Mouse (Mus musculus): ENCODE results near the gene Shisa6. TPM values are rescaled to one million over a fixed set of nuclear protein-coding genes. Genes with fewer than 3 reads are reported as not detected.

Gene Shisa6
- total and polyA plus RNA-seq, 3 experiments: not detected

GRCm38 (mm10) chr11:66526981-66527320 lies 1.2 kb upstream of the Shisa6 start:
- peaks cover 10% of the 10 kb centered on the region for H3K27me3 ChIP-seq (replicated peaks)
- in situ Hi-C loops (cut with MboI; ENCODE audit: low pct_ligation_motif_present, low pct_unique_long_range_greater_than_20kb, low sequenced_read_pairs): no loop called here

GRCm38 (mm10) chr11:66526046-66526980 lies 549 bp upstream of the Shisa6 start:
- Histone ChIP-seq H3K9me3 (replicated peaks; ENCODE audit: low read length) (peaks cover 15% of the 10 kb centered on the region), H3K9ac (ENCODE audit: insufficient read depth, low read depth) (no peak overlapping the region), H3K4me3 (replicated peaks in 1 of 3; ENCODE audit: low read depth in 2 of 3, low read length in 2 of 3, poor library complexity in 1 of 3) (no peak overlapping the region), H3K79me2 (replicated peaks; ENCODE audit: control insufficient read depth, extremely low read depth, insufficient read depth, poor library complexity, severe bottlenecking) (no peaks in the 10 kb centered on the region), H3K27ac (ENCODE audit: insufficient read depth, low read depth) (no peak overlapping the region), H3K4me1 (ENCODE audit: control insufficient read depth in 1 of 2, insufficient read depth in 2 of 2) (no peaks in the 10 kb centered on the region), H3K36me3 (replicated peaks in 1 of 2; ENCODE audit: control insufficient read depth in 1 of 2, insufficient read depth in 1 of 2, low read length in 1 of 2) (no peaks in the 10 kb centered on the region), H3K27me3 (replicated peaks) (peaks cover 10% of the 10 kb centered on the region), H3K4me2 (ENCODE audit: insufficient read depth, low read depth, poor library complexity, severe bottlenecking) (no peak overlapping the region)
- no peak for DNase-seq (ENCODE audit: extremely low read depth)
- in situ Hi-C loops (cut with MboI; ENCODE audit: low pct_ligation_motif_present, low pct_unique_long_range_greater_than_20kb, low sequenced_read_pairs) (no loop called here), dilution Hi-C loops (cut with MboI; ENCODE audit: extremely low pct_ligation_motif_present, extremely low pct_unique_long_range_greater_than_20kb, low sequenced_read_pairs) (no loop called here)
- TF ChIP-seq E2F4 (IDR thresholded peaks at IDR 0.05; ENCODE audit: insufficient replicate concordance, low read depth, low read length): no peak
- TF ChIP-seq RAD21 (IDR thresholded peaks at IDR 0.05; ENCODE audit: low read depth, low read length): no peak

More at GRCm38 (mm10) chr11:66526981-66527320, 1.2 kb upstream of the Shisa6 start:
- no peak overlapping the region for H3K9ac ChIP-seq (ENCODE audit: insufficient read depth, low read depth)
- H3K4me3 ChIP-seq (replicated peaks in 1 of 3; ENCODE audit: low read depth in 2 of 3, low read length in 2 of 3, poor library complexity in 1 of 3): no peak overlapping the region
- dilution Hi-C loops (cut with MboI; ENCODE audit: extremely low pct_ligation_motif_present, extremely low pct_unique_long_range_greater_than_20kb, low sequenced_read_pairs): no loop called here
- H3K27ac ChIP-seq (ENCODE audit: insufficient read depth, low read depth): no peak overlapping the region
- DNase-seq (ENCODE audit: extremely low read depth): no peak
- H3K36me3 ChIP-seq (replicated peaks in 1 of 2; ENCODE audit: control insufficient read depth in 1 of 2, insufficient read depth in 1 of 2, low read length in 1 of 2): no peaks in the 10 kb centered on the region
- peaks cover 15% of the 10 kb centered on the region for H3K9me3 ChIP-seq (replicated peaks; ENCODE audit: low read length)
- TF ChIP-seq CHD1 (IDR thresholded peaks at IDR 0.05; ENCODE audit: low read depth, low read length): no peak
- TF ChIP-seq SMC3 (IDR thresholded peaks at IDR 0.05; ENCODE audit: low read depth, low read length): no peak
- TF ChIP-seq MEF2A (IDR thresholded peaks at IDR 0.05; ENCODE audit: borderline replicate concordance, low read depth, low read length): no peak
- no peak for TF ChIP-seq BHLHE40 (IDR thresholded peaks at IDR 0.05; ENCODE audit: low read depth, low read length)
- no peak for TF ChIP-seq E2F4 (IDR thresholded peaks at IDR 0.05; ENCODE audit: insufficient replicate concordance, low read depth, low read length)
- no peak for TF ChIP-seq PAX5 (IDR thresholded peaks at IDR 0.05; ENCODE audit: low read length)
- no peak for TF ChIP-seq MAFK (IDR thresholded peaks at IDR 0.05; ENCODE audit: insufficient replicate concordance, low read length)
- no peaks in the 10 kb centered on the region for H3K79me2 ChIP-seq (replicated peaks; ENCODE audit: control insufficient read depth, extremely low read depth, insufficient read depth, poor library complexity, severe bottlenecking)
- H3K4me1 ChIP-seq (ENCODE audit: control insufficient read depth in 1 of 2, insufficient read depth in 2 of 2): no peaks in the 10 kb centered on the region
- no peak overlapping the region for H3K4me2 ChIP-seq (ENCODE audit: insufficient read depth, low read depth, poor library complexity, severe bottlenecking)

GRCm38 (mm10) chr11:66524251-66524650 lies 1.5 kb downstream of the Shisa6 start:
- in situ Hi-C loops (cut with MboI; ENCODE audit: low pct_ligation_motif_present, low pct_unique_long_range_greater_than_20kb, low sequenced_read_pairs): no loop called here
- TF ChIP-seq ZMIZ1 (IDR thresholded peaks at IDR 0.05; ENCODE audit: low read depth, low read length): no peak
- no peak for TF ChIP-seq JUN (IDR thresholded peaks at IDR 0.05; ENCODE audit: insufficient read depth, low read depth, low read length)
- TF ChIP-seq RAD21 (IDR thresholded peaks at IDR 0.05; ENCODE audit: low read depth, low read length): no peak
- no peak for TF ChIP-seq CTCF (conservative IDR thresholded peaks at IDR 0.05 in 1 of 2, IDR thresholded peaks at IDR 0.05 in 1 of 2; ENCODE audit: low read depth in 2 of 2, low read length in 2 of 2)
- TF ChIP-seq USF1 (IDR thresholded peaks at IDR 0.05; ENCODE audit: low read depth, low read length): no peak
- TF ChIP-seq CHD1 (IDR thresholded peaks at IDR 0.05; ENCODE audit: low read depth, low read length): no peak
- TF ChIP-seq ELF1 (IDR thresholded peaks at IDR 0.05; ENCODE audit: low read depth, low read length): no peak
- TF ChIP-seq MAX (IDR thresholded peaks at IDR 0.05; ENCODE audit: low read length): no peak
- TF ChIP-seq IRF4 (IDR thresholded peaks at IDR 0.05; ENCODE audit: low read depth, low read length): no peak
- TF ChIP-seq HCFC1 (IDR thresholded peaks at IDR 0.05; ENCODE audit: low read depth, low read length): no peak
- no peak for TF ChIP-seq EP300 (IDR thresholded peaks at IDR 0.05; ENCODE audit: low read length)
- no peak for TF ChIP-seq MXI1 (IDR thresholded peaks at IDR 0.05; ENCODE audit: low read depth, low read length)
- no peak for TF ChIP-seq SIN3A (IDR thresholded peaks at IDR 0.05; ENCODE audit: low read length)
- no peak for TF ChIP-seq TCF12 (IDR thresholded peaks at IDR 0.05; ENCODE audit: low read depth, low read length)
- Histone ChIP-seq H3K27me3 (replicated peaks) (peaks cover 4% of the 10 kb centered on the region), H3K9me3 (replicated peaks; ENCODE audit: low read length) (peaks cover 15% of the 10 kb centered on the region), H3K36me3 (replicated peaks in 1 of 2; ENCODE audit: control insufficient read depth in 1 of 2, insufficient read depth in 1 of 2, low read length in 1 of 2) (no peaks in the 10 kb centered on the region), H3K27ac (ENCODE audit: insufficient read depth, low read depth) (no peak overlapping the region), H3K4me3 (replicated peaks in 1 of 3; ENCODE audit: low read depth in 2 of 3, low read length in 2 of 3, poor library complexity in 1 of 3) (no peak overlapping the region), H3K9ac (ENCODE audit: insufficient read depth, low read depth) (no peak overlapping the region), H3K4me2 (ENCODE audit: insufficient read depth, low read depth, poor library complexity, severe bottlenecking) (no peak overlapping the region), H3K4me1 (ENCODE audit: control insufficient read depth in 1 of 2, insufficient read depth in 2 of 2) (no peaks in the 10 kb centered on the region), H3K79me2 (replicated peaks; ENCODE audit: control insufficient read depth, extremely low read depth, insufficient read depth, poor library complexity, severe bottlenecking) (no peaks in the 10 kb centered on the region)
- no peak for DNase-seq (ENCODE audit: extremely low read depth)
- dilution Hi-C loops (cut with MboI; ENCODE audit: extremely low pct_ligation_motif_present, extremely low pct_unique_long_range_greater_than_20kb, low sequenced_read_pairs): no loop called here
